Mouse (Mus musculus) hindbrain, postnatal 0 days (tissue): ENCODE data around the gene 1110032A03Rik. TPM values are rescaled to one million over a fixed set of nuclear protein-coding genes. Genes with fewer than 3 reads are reported as not detected.

Experiments
- ATAC-seq: fragments of 200-750 bp; cut with Nextera tagmentation; 2 replicates; pipeline ENCODE4 v1.8.0; 2017; ENCODE audit warnings: mild to moderate bottlenecking, moderate TSS enrichment, moderate library complexity
- DNase-seq: peaks from one replicate; pipeline ENCODE4 v3.0.0-alpha.2; 2015; ENCODE audit warnings: low spot score
- H3K27ac ChIP-seq: fragments of 300-500 bp; sonication (generic); 2 replicates; pipeline ENCODE4 v1.5.1; 2014; ENCODE audit warnings: mild to moderate bottlenecking
- H3K27me3 ChIP-seq: fragments of 300-500 bp; sonication (generic); 2 replicates; pipeline ENCODE4 v1.6.1; 2014; ENCODE audit warnings: low read length, mixed read lengths; ENCODE audit not compliant: insufficient read depth
- H3K36me3 ChIP-seq: fragments of 300-500 bp; sonication (generic); 2 replicates; pipeline ENCODE4 v1.6.1; 2014; ENCODE audit warnings: low read length, mixed read lengths; ENCODE audit not compliant: insufficient read depth
- H3K4me1 ChIP-seq: fragments of 300-500 bp; sonication (generic); 2 replicates; pipeline ENCODE4 v1.6.1; 2014; ENCODE audit warnings: antibody characterized with exemption, low read length, mixed read lengths; ENCODE audit not compliant: insufficient read depth
- H3K4me2 ChIP-seq: fragments of 300-500 bp; sonication (generic); 2 replicates; pipeline ENCODE4 v1.6.1; 2014; ENCODE audit warnings: low read depth, mild to moderate bottlenecking, low read length, moderate library complexity, mixed read lengths
- H3K4me3 ChIP-seq: fragments of 300-500 bp; sonication (generic); 2 replicates; pipeline ENCODE4 v1.5.1; 2014; ENCODE audit warnings: low read length
- H3K9ac ChIP-seq: fragments of 300-500 bp; sonication (generic); replicated peaks from 2 replicates; pipeline ENCODE4 v1.6.1; 2014; ENCODE audit warnings: mild to moderate bottlenecking, low read length, moderate library complexity, mixed read lengths
- H3K9me3 ChIP-seq: fragments of 300-500 bp; sonication (generic); 2 replicates; pipeline ENCODE4 v1.6.1; 2016; ENCODE audit warnings: low read length, mixed read lengths
- CTCF ChIP-seq: IDR thresholded peaks from 2 replicates; pipeline ENCODE4 v1.5.1; 2016; ENCODE audit warnings: antibody characterized with exemption, control low read depth, low read depth
- WGBS: fragments of 180-500 bp; shearing (Covaris S2); extraction: QIAGEN DNeasy Blood & Tissue Kit; methylation state at CpG from one replicate; pipeline ENCODE4 v1.1.7; 2014; 5-methylcytosine and 5-hydroxymethylcytosine counted together
- polyA plus RNA-seq: library from polyadenylated mRNA; unstranded; fragments of >200 nt; fragmentation: Nextera tagmentation; extraction: Ambion mirVana; gene quantifications from 2 replicates; pipeline ENCODE4 v1.2.1, GENCODE M21; 2015
- total RNA-seq: library from RNA; depleted of rRNA; stranded (reverse); fragments of >200 nt; gene quantifications from 2 replicates; pipeline ENCODE4 v1.2.3, GENCODE M21; 2014

The 1110032A03Rik gene
- total and polyA plus RNA-seq, 2 experiments from 2014 or later = 42.3 to 66.2 TPM

- H3K4me3 ChIP-seq = peak overlapping the region; percentile 57
- no peak for TF ChIP-seq CTCF
- peak overlapping the region; percentile 36; the same call in 1 of the 2 replicates for H3K27ac ChIP-seq
- no peak overlapping the region for H3K9ac ChIP-seq
- peaks cover 22% of the 10 kb centered on the region for H3K4me1 ChIP-seq
- peak; percentile 36 for DNase-seq
- no peak for ATAC-seq
- no peaks in the 10 kb centered on the region for H3K36me3 ChIP-seq
- peak overlapping the region; percentile 92 for H3K4me2 ChIP-seq
- no peaks in the 10 kb centered on the region for H3K27me3 ChIP-seq
- 25% methylated on average over 8 of the region's 8 CpGs for WGBS
- no peaks in the 10 kb centered on the region for H3K9me3 ChIP-seq
These were observed 49.3 kb downstream of the 1110032A03Rik start for GRCm38 (mm10) chr9:50725921-50726590.

GRCm38 (mm10) chr9:50724661-50725330 lies 50.5 kb downstream of the 1110032A03Rik start:
- no peak for TF ChIP-seq CTCF
- Histone ChIP-seq H3K4me3 (no peak overlapping the region), H3K27me3 (no peaks in the 10 kb centered on the region), H3K9ac (no peak overlapping the region), H3K36me3 (no peaks in the 10 kb centered on the region), H3K4me1 (peaks cover 22% of the 10 kb centered on the region), H3K4me2 (0 out of 2 replicates have a peak overlapping the region, but pooled peaks have one; percentile 17), H3K9me3 (no peaks in the 10 kb centered on the region), H3K27ac (peak overlapping the region; percentile 58; the same call in 1 of the 2 replicates)
- ATAC-seq = no peak
- 44% methylated on average over 3 of the region's 3 CpGs for WGBS
- DNase-seq = no peak

- peak overlapping the region; percentile 58; the same call in 1 of the 2 replicates for H3K27ac ChIP-seq
- peaks cover 22% of the 10 kb centered on the region for H3K4me1 ChIP-seq
- H3K9ac ChIP-seq = no peak overlapping the region
- no peak overlapping the region for H3K4me3 ChIP-seq
- ATAC-seq (no peak), DNase-seq (no peak)
- H3K36me3 ChIP-seq = no peaks in the 10 kb centered on the region
- no peak for TF ChIP-seq CTCF
- 55% methylated on average over 2 of the region's 2 CpGs for WGBS
- H3K9me3 ChIP-seq = no peaks in the 10 kb centered on the region
- H3K27me3 ChIP-seq = no peaks in the 10 kb centered on the region
- H3K4me2 ChIP-seq = no peak overlapping the region
These were observed 51.2 kb downstream of the 1110032A03Rik start for GRCm38 (mm10) chr9:50724147-50724546.

GRCm38 (mm10) chr9:50723406-50723805 lies 51.9 kb downstream of the 1110032A03Rik start:
- Histone ChIP-seq H3K4me1 (peaks cover 22% of the 10 kb centered on the region), H3K9ac (no peak overlapping the region), H3K27me3 (no peaks in the 10 kb centered on the region), H3K9me3 (no peaks in the 10 kb centered on the region), H3K36me3 (no peaks in the 10 kb centered on the region), H3K4me3 (peak overlapping the region; percentile 16), H3K27ac (peak overlapping the region; percentile 75), H3K4me2 (peak overlapping the region; percentile 46)
- TF ChIP-seq CTCF = no peak
- DNase-seq (peak; percentile 86), ATAC-seq (no peak)
- 21% methylated on average over 7 of the region's 7 CpGs for WGBS

GRCm38 (mm10) chr9:50722451-50722911 lies 52.8 kb downstream of the 1110032A03Rik start:
- peaks cover 22% of the 10 kb centered on the region for H3K4me1 ChIP-seq
- TF ChIP-seq CTCF = no peak
- no peaks in the 10 kb centered on the region for H3K27me3 ChIP-seq
- H3K9me3 ChIP-seq = no peaks in the 10 kb centered on the region
- DNase-seq (peak; percentile 66), ATAC-seq (peak; percentile 42)
- H3K36me3 ChIP-seq = no peaks in the 10 kb centered on the region
- H3K4me3 ChIP-seq = no peak overlapping the region
- H3K9ac ChIP-seq = no peak overlapping the region
- H3K27ac ChIP-seq = peak overlapping the region; percentile 75; the same call in 1 of the 2 replicates
- 13% methylated on average over 8 of the region's 8 CpGs for WGBS
- peak overlapping the region; percentile 46 for H3K4me2 ChIP-seq

GRCm38 (mm10) chr9:50721061-50721460 lies 54.3 kb downstream of the 1110032A03Rik start:
- no peak for ATAC-seq
- TF ChIP-seq CTCF = no peak
- Histone ChIP-seq H3K4me1 (peaks cover 21% of the 10 kb centered on the region), H3K4me2 (no peak overlapping the region), H3K27ac (no peak overlapping the region), H3K27me3 (no peaks in the 10 kb centered on the region), H3K9ac (no peak overlapping the region), H3K4me3 (no peak overlapping the region), H3K36me3 (no peaks in the 10 kb centered on the region), H3K9me3 (no peaks in the 10 kb centered on the region)
- WGBS = 33% methylated on average over 12 of the region's 12 CpGs
- DNase-seq = no peak
